Mouse (Mus musculus): ENCODE data around the gene Clec4e. TPM values are rescaled to one million over a fixed set of nuclear protein-coding genes. Genes with fewer than 3 reads are reported as not detected.

Clec4e gene
- polyA plus RNA-seq, 1 experiment from 2014 or later, result not detected

DNA sequence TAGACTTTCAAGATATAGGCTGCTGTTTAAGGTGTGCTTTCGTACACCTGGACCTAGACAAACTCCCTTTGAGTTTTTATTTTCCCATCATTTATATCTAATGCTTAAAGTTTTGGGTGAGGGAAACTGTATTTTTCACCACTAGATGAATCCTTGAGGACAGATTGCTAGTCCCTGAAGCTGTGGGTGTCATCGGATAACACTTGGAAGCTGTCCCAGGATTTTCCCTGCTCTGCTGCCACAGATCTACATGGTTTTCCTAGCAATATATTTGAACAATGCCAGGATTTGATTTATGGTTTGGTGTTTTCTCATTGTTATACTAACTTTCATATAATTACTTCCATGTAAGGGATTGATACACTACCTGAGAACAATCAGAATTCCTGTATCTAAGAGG lies 10.2 kb downstream of the Clec4e start:
- 92% methylated on average over 2 of the region's 2 CpGs for WGBS
- Histone ChIP-seq H3K27me3 (ENCODE audit: control insufficient read depth, insufficient read depth, low read length) (no peaks in the 10 kb centered on the region), H3K9ac (replicated peaks; ENCODE audit: low read depth, low read length) (no peak overlapping the region), H3K4me1 (ENCODE audit: control insufficient read depth, insufficient read depth, low read length) (no peaks in the 10 kb centered on the region), H3K36me3 (ENCODE audit: control insufficient read depth, insufficient read depth, low read length) (no peaks in the 10 kb centered on the region), H3K4me2 (ENCODE audit: low read depth, low read length) (no peak overlapping the region), H3K4me3 (ENCODE audit: low read depth, low read length) (no peak overlapping the region), H3K27ac (ENCODE audit: low read depth, low read length) (no peak overlapping the region), H3K9me3 (ENCODE audit: control insufficient read depth, low read length) (no peaks in the 10 kb centered on the region)
- no peak for ATAC-seq (ENCODE audit: low read depth)

DNA sequence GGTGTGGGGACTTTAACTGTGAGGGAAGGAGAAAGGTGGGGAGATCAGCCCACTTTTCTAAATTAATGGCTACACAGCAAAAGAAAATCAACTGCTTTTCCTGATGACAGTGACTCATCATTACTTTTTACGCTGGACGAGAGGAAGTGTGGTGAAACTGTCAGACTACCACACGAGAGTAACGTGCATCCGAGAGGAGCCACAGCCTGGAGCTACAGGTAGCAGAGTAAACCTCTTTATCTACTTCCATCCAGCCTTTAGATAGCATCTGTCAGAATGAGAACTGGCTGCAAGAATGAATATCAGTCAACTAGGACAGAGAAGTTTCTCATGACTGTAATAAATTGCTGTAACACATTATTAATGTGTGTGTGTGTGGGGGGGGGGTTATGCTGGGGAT lies 22.7 kb downstream of the Clec4e start:
- no peaks in the 10 kb centered on the region for H3K27me3 ChIP-seq (ENCODE audit: control insufficient read depth, insufficient read depth, low read length)

DNA sequence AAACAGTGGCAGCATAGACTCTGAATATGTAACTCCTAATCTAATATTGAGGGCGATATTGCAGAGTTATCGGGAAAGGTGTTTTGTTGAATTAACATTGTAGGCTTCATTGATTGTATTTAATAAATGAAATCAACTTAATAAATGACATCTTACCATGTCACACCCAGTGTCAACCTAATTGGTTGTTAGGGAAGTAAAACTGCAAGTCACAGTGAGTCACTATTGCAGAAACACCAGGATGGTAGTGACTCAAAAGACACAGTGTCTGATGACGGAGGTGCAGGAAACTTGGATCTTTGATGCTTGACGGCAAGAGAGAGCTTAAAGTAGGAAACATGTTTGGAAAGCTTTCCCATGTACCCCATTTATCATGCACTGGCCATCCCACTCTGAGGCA lies 23.9 kb downstream of the Clec4e start:
- no peak overlapping the region for H3K4me2 ChIP-seq (ENCODE audit: low read depth, low read length)
- no peaks in the 10 kb centered on the region for H3K27me3 ChIP-seq (ENCODE audit: control insufficient read depth, insufficient read depth, low read length)
- H3K4me3 ChIP-seq (ENCODE audit: low read depth, low read length), result no peak overlapping the region
- no peaks in the 10 kb centered on the region for H3K4me1 ChIP-seq (ENCODE audit: control insufficient read depth, insufficient read depth, low read length)
- WGBS, result 92% methylated on average over 4 of the region's 4 CpGs
- no peaks in the 10 kb centered on the region for H3K9me3 ChIP-seq (ENCODE audit: control insufficient read depth, low read length)
- no peak for ATAC-seq (ENCODE audit: low read depth)
- no peaks in the 10 kb centered on the region for H3K36me3 ChIP-seq (ENCODE audit: control insufficient read depth, insufficient read depth, low read length)
- no peak overlapping the region for H3K27ac ChIP-seq (ENCODE audit: low read depth, low read length)
- no peak overlapping the region for H3K9ac ChIP-seq (replicated peaks; ENCODE audit: low read depth, low read length)

More for the DNA sequence above, 22.7 kb downstream of the Clec4e start:
- Histone ChIP-seq H3K9ac (replicated peaks; ENCODE audit: low read depth, low read length) (no peak overlapping the region), H3K27ac (ENCODE audit: low read depth, low read length) (no peak overlapping the region), H3K36me3 (ENCODE audit: control insufficient read depth, insufficient read depth, low read length) (no peaks in the 10 kb centered on the region), H3K4me3 (ENCODE audit: low read depth, low read length) (no peak overlapping the region), H3K4me2 (ENCODE audit: low read depth, low read length) (no peak overlapping the region), H3K4me1 (ENCODE audit: control insufficient read depth, insufficient read depth, low read length) (no peaks in the 10 kb centered on the region), H3K9me3 (ENCODE audit: control insufficient read depth, low read length) (no peaks in the 10 kb centered on the region)
- 93% methylated on average over 5 of the region's 5 CpGs for WGBS
- ATAC-seq (ENCODE audit: low read depth), result no peak

DNA sequence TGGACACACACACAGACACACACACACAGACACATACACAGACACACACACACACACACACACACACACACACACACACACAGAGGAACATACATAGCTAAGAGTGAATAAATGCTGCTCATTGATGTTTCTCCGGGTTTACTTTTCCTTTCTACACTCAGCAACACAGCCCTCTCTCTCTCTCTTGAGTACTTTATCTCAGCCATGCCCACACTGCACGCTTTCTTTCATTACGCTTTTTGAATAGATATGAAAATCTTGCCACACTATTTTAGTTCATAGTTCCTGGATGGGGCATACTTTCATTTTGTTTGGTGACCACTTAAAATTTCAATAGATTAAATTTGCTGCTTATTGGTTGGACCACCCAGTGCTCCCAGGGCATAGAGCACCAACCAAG lies 25.5 kb downstream of the Clec4e start:
- ATAC-seq (ENCODE audit: low read depth), result no peak
- Histone ChIP-seq H3K4me2 (ENCODE audit: low read depth, low read length) (no peak overlapping the region), H3K4me1 (ENCODE audit: control insufficient read depth, insufficient read depth, low read length) (no peaks in the 10 kb centered on the region), H3K27me3 (ENCODE audit: control insufficient read depth, insufficient read depth, low read length) (no peaks in the 10 kb centered on the region), H3K9ac (replicated peaks; ENCODE audit: low read depth, low read length) (no peak overlapping the region), H3K27ac (ENCODE audit: low read depth, low read length) (no peak overlapping the region), H3K36me3 (ENCODE audit: control insufficient read depth, insufficient read depth, low read length) (no peaks in the 10 kb centered on the region), H3K4me3 (ENCODE audit: low read depth, low read length) (no peak overlapping the region), H3K9me3 (ENCODE audit: control insufficient read depth, low read length) (no peaks in the 10 kb centered on the region)
- WGBS, result 96% methylated on average over 3 of the region's 3 CpGs

DNA sequence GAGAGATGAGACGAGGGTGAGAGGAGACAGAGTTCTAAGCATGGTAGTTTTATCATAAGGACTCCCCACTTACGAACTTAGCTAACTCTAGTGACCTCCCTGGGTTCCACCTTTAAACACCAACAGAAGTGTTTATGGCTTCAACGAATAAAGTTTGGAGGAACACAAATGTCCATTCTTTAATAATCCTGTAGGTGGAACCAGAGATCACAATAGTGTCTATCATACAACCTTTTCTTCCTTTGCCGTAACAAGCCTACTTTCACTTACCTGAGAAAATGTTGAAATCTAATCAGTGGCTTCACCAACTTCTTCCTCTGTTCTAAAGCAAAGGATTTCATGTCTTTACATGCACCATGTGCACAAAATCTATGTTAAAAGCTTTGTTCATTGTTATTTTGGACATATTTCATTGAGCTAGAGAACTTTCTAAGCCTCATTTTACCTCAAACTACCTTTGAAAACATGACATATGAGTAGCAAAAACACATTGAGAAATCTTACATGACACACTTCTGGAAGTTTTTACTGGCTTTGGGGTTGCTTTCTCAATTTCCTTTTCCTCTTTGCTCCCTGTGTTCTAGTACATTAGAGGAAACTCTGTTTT lies 28.0 kb downstream of the Clec4e start, which contains the start of gene Clec4d:
Gene Clec4d (plus strand): TSS at position 557 of the 607 bp plus-strand sequence.
- no peaks in the 10 kb centered on the region for H3K27me3 ChIP-seq (ENCODE audit: control insufficient read depth, insufficient read depth, low read length)
- no peak within 1 kb of the TSS for H3K9ac ChIP-seq (replicated peaks; ENCODE audit: low read depth, low read length)
- H3K36me3 ChIP-seq (ENCODE audit: control insufficient read depth, insufficient read depth, low read length), result no peaks in the 10 kb centered on the region
- ATAC-seq (ENCODE audit: low read depth), result no peak
- no peaks in the 10 kb centered on the region for H3K9me3 ChIP-seq (ENCODE audit: control insufficient read depth, low read length)
- 78% methylated on average over 4 of the region's 4 CpGs for WGBS
- no peak within 1 kb of the TSS for H3K4me2 ChIP-seq (ENCODE audit: low read depth, low read length)
- H3K4me1 ChIP-seq (ENCODE audit: control insufficient read depth, insufficient read depth, low read length), result no peaks in the 10 kb centered on the region
- H3K4me3 ChIP-seq (ENCODE audit: low read depth, low read length), result no peak within 1 kb of the TSS
- H3K27ac ChIP-seq (ENCODE audit: low read depth, low read length), result no peak within 1 kb of the TSS

DNA sequence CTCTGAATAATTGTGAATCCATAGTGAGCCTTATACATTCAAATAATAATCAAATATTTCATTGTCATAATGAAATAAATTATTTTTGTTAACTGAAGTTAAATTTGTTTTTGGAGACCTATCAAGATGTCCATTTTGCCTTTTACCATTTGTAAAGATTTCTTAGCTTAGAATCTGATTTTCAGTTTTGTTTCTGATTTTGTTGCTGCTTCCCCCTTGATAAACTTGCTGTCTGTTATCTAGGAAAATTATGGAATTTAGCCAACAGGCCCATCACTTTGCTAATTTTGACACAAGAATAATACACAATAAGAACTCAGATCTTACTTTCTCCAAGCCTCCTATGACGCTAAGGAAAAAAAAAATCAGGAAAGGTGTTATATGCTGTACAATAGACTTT lies 28.8 kb downstream of the Clec4e start:
- Histone ChIP-seq H3K9ac (replicated peaks; ENCODE audit: low read depth, low read length) (no peak overlapping the region), H3K4me1 (ENCODE audit: control insufficient read depth, insufficient read depth, low read length) (no peaks in the 10 kb centered on the region), H3K9me3 (ENCODE audit: control insufficient read depth, low read length) (no peaks in the 10 kb centered on the region), H3K4me2 (ENCODE audit: low read depth, low read length) (no peak overlapping the region), H3K36me3 (ENCODE audit: control insufficient read depth, insufficient read depth, low read length) (no peaks in the 10 kb centered on the region), H3K27ac (ENCODE audit: low read depth, low read length) (no peak overlapping the region), H3K4me3 (ENCODE audit: low read depth, low read length) (no peak overlapping the region), H3K27me3 (ENCODE audit: control insufficient read depth, insufficient read depth, low read length) (no peaks in the 10 kb centered on the region)
- WGBS, result 83% methylated on average over 1 of the region's 1 CpGs
- no peak for ATAC-seq (ENCODE audit: low read depth)

DNA sequence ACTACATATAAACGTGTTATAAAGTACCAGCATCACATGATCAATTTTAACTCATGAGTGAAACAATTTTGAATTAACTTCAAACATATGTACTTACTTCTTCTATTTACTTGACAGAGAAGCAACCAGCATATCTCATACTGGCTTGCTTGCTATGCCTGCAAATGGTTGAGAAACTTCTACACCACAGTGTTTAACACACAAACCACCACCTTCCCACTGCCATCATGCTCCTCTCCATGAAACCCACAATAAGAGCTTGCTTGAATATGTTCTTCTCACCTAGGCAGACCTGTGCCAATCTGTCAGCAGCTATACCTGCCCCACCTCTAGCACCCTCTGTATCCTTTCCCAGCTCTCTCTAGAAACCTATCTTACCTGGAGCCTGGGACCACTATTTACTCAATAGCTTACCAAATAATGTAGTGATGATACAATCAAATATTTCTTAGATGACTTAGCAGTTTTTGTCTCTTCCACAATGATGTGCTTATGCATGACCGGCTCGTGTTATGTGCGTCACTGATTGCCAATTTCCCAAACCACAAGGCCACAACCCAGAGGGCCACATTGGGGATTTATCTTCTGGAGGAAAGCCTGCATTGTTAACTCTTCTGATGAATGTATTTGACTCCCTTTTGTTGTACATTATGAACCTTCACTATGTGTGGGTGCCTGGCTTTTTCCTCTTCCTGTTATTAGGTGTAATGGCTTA lies 29.6 kb downstream of the Clec4e start:
- WGBS, result 88% methylated on average over 4 of the region's 4 CpGs
- H3K4me2 ChIP-seq (ENCODE audit: low read depth, low read length), result no peak overlapping the region
- no peaks in the 10 kb centered on the region for H3K27me3 ChIP-seq (ENCODE audit: control insufficient read depth, insufficient read depth, low read length)
- H3K9me3 ChIP-seq (ENCODE audit: control insufficient read depth, low read length), result no peaks in the 10 kb centered on the region
- no peak for ATAC-seq (ENCODE audit: low read depth)
- no peak overlapping the region for H3K27ac ChIP-seq (ENCODE audit: low read depth, low read length)
- no peak overlapping the region for H3K4me3 ChIP-seq (ENCODE audit: low read depth, low read length)
- H3K36me3 ChIP-seq (ENCODE audit: control insufficient read depth, insufficient read depth, low read length), result no peaks in the 10 kb centered on the region
- no peak overlapping the region for H3K9ac ChIP-seq (replicated peaks; ENCODE audit: low read depth, low read length)
- H3K4me1 ChIP-seq (ENCODE audit: control insufficient read depth, insufficient read depth, low read length), result no peaks in the 10 kb centered on the region

DNA sequence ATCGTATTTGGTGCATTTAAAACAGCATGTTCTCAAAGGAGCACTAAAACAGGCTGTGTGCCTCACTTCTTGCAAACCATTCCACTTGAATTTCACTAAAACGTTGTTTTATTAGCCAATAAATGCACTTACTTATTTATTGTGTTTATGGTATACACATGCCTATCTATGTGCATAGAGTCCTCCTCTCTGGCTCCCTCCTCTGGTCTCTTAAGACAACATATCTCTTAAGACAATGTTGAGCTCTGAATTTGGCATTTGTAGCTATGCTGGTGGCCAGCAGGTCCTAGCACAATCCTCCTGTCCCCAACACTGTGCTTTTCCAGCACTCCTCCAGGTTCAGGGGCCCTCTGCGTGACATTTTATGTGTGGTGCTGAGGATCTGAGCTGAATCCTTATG lies 30.7 kb downstream of the Clec4e start:
- Histone ChIP-seq H3K4me3 (ENCODE audit: low read depth, low read length) (no peak overlapping the region), H3K36me3 (ENCODE audit: control insufficient read depth, insufficient read depth, low read length) (no peaks in the 10 kb centered on the region), H3K4me1 (ENCODE audit: control insufficient read depth, insufficient read depth, low read length) (no peaks in the 10 kb centered on the region), H3K9me3 (ENCODE audit: control insufficient read depth, low read length) (no peaks in the 10 kb centered on the region), H3K27me3 (ENCODE audit: control insufficient read depth, insufficient read depth, low read length) (no peaks in the 10 kb centered on the region), H3K9ac (replicated peaks; ENCODE audit: low read depth, low read length) (no peak overlapping the region), H3K4me2 (ENCODE audit: low read depth, low read length) (no peak overlapping the region), H3K27ac (ENCODE audit: low read depth, low read length) (no peak overlapping the region)
- 75% methylated on average over 3 of the region's 3 CpGs for WGBS
- no peak for ATAC-seq (ENCODE audit: low read depth)

DNA sequence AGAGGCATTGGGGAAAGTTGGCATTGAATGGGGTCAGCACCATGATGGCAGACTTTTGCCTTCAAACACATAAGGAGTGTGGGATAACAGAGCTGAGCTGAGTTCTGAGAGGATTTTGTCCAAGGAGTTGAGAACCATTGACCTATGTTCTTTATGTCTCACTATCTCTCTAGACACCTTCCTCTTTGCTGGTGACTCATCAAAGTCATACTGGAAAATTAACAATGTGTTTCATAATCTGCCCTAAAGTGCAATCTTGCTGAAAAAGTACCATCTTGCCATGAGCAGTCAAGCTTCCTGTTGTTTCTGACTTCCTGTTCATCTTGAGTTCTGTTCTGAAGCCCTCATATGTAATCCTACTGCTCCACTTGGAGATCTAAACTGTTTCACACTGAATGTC lies 36.9 kb downstream of the Clec4e start:
- H3K4me2 ChIP-seq (ENCODE audit: low read depth, low read length), result no peak overlapping the region
- ATAC-seq (ENCODE audit: low read depth), result no peak
- H3K27ac ChIP-seq (ENCODE audit: low read depth, low read length), result no peak overlapping the region
- H3K27me3 ChIP-seq (ENCODE audit: control insufficient read depth, insufficient read depth, low read length), result no peaks in the 10 kb centered on the region
- no peaks in the 10 kb centered on the region for H3K9me3 ChIP-seq (ENCODE audit: control insufficient read depth, low read length)
- no peaks in the 10 kb centered on the region for H3K4me1 ChIP-seq (ENCODE audit: control insufficient read depth, insufficient read depth, low read length)
- no peaks in the 10 kb centered on the region for H3K36me3 ChIP-seq (ENCODE audit: control insufficient read depth, insufficient read depth, low read length)
- H3K4me3 ChIP-seq (ENCODE audit: low read depth, low read length), result no peak overlapping the region
- no peak overlapping the region for H3K9ac ChIP-seq (replicated peaks; ENCODE audit: low read depth, low read length)

All from neural tube, embryonic 14.5 days (tissue).